Mouse (Mus musculus) right cerebral cortex, adult 2 months (tissue): ENCODE measurements around the gene Ttyh2.

Source experiments
- DNase-seq, 2 experiments: peaks; one replicate each; pipeline ENCODE4 v3.0.0; 2021 to 2022; ENCODE audit warnings: low spot score in 2 of 2

Gene Ttyh2

GRCm38 (mm10) chr11:114675341-114675825, at the start of gene Ttyh2:
TSS of gene Ttyh2 (plus strand) at chr11:114675431.
- peak; percentile 48 to 59 for DNase-seq

- no peak for DNase-seq
Observed at GRCm38 (mm10) chr11:114626071-114626690, 49.0 kb upstream of the Ttyh2 start.

- DNase-seq = no peak
Observed at GRCm38 (mm10) chr11:114627036-114627435, 48.2 kb upstream of the Ttyh2 start.

DNA sequence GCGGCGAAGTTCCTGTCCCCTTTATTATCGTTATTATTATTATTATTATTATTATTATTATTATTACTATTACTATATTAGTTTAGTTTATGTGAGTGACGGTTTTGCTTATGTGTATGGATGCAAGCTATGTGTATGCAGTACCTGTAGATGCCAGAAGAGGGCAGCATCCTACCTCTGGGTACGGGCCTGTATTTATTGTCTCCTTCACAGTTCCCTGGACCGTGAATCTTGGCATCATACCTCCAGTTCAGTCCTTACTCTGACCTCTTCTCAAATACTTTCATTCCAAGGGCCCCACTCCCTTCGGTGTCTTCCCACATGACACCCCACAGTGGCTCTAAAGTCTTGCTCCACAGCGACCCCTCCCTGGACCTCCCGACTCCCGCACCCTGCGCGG, 47.2 kb upstream of the Ttyh2 start:
- no peak for DNase-seq

DNA sequence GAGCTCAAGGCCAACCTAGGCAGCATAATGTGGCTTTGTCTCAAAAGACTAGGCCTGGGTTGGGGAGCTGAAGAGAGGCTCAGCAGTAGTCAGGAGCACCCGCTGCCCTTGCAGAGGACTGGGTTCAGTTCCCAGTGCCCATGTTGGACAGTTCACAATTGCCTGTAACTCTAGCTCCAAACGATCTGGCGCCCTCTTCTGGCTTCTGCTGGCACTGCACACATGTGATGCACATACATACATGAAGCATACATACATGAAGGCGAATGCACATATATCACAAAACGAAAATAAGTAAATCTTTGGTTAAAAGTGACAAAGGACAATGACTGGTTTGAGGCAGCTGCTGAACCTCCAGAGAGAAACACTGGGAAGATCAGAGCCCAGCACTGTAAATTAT, 45.2 kb upstream of the Ttyh2 start:
- no peak for DNase-seq

GRCm38 (mm10) chr11:114632266-114632665, 43.0 kb upstream of the Ttyh2 start:
- DNase-seq = no peak

DNA sequence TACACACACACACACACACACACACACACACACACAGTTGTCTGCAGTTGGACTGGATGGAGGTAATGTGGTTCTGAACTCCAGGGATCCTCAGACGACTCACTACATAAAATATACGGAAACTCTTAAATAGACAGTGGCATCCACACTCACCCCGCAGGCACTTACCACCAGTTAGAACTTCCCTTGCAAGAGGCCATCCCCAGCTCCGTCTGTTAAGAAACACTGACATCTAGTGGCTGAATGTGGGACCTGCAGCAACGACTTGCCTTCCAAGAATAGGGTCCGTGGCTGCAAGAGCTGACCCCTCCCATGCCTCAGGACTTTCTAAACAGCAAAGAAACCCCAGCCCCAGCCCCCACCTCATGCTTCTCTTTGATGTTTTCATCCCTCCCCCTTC, 38.9 kb upstream of the Ttyh2 start:
- DNase-seq = peak; percentile 88 to 94

GRCm38 (mm10) chr11:114636727-114637505, 38.3 kb upstream of the Ttyh2 start:
- DNase-seq = peak; percentile 38 to 66

DNA sequence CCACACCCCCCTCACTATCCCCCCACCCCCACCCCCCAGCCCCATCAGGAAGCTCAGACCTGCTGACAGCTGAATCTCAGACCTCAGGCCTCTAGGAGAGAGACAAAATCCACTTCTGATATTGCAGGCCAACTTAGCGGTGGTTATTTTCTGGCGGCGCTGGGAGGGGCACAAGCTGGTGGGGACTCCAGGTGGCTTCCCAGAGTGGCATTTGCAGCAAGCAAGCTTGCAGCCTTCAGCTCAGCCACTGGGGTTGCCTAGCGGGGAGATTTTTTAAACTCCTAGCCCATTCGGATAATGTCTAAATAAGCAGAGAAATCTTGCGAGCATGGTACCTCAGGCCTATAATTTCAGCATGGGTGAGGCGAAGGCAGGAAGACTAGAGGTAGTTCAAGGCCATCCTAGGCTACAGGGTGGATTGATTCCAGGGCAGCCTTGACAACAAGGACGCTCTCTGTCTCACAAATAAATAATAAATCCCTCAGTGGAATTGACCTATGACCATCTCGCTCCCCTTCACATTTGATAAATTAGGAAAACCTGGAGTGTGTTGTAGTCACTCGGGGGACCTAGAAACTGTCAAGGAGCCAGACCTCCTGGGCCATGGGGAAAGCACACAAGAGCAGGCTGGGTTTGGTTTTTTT, 36.5 kb upstream of the Ttyh2 start:
- DNase-seq = no peak

GRCm38 (mm10) chr11:114639681-114640103, 35.5 kb upstream of the Ttyh2 start:
- DNase-seq = no peak

- no peak for DNase-seq
Observed at GRCm38 (mm10) chr11:114640658-114641057, 34.6 kb upstream of the Ttyh2 start.

GRCm38 (mm10) chr11:114641136-114641535, 34.1 kb upstream of the Ttyh2 start:
- no peak for DNase-seq

DNA sequence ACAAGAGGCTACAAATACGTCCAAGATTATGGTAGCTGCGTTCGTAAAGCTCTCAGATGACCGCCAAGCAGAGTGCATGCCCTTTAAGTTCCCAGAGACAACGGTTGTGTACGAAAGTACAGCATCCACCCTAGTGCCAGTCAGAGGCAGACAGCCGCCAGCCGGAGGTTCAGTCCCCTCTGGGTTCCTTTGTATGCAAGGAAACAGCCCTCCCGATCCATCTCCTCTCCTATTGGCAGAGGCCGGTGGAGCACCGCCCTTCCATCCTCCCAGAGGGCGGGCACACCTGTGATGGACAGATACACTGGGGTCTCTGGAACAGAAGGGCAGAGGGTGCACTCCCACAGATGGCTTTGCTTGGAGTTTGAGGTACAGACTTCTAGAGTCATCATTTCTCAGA, 33.0 kb upstream of the Ttyh2 start:
- DNase-seq = no peak

GRCm38 (mm10) chr11:114642926-114643325, 32.3 kb upstream of the Ttyh2 start:
- DNase-seq = no peak

- no peak for DNase-seq
Observed at GRCm38 (mm10) chr11:114644122-114644521, 31.1 kb upstream of the Ttyh2 start.

- no peak for DNase-seq
Observed at GRCm38 (mm10) chr11:114649510-114649909, 25.7 kb upstream of the Ttyh2 start.

- no peak for DNase-seq
Observed at GRCm38 (mm10) chr11:114652531-114652930, 22.7 kb upstream of the Ttyh2 start.

DNA sequence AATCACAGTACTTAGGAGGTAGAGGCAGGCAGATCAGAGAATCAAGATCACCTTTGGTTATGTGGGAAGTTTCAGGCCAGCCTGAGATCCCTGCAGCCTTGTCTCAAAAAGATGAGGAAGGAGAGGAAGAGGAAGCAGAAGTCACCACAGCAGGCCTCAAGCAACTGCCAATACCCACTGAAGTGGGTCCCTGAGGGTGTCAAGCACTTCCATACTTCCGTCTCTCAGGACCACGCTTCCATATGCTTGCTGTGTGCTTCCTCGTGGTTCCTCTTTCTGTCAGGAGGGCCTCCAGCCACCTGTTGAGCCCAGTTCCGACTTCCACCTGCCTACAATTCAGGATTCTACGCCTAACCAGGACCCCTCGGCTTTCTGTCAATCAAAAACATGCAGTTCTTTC, 21.6 kb upstream of the Ttyh2 start:
- DNase-seq = no peak

DNA sequence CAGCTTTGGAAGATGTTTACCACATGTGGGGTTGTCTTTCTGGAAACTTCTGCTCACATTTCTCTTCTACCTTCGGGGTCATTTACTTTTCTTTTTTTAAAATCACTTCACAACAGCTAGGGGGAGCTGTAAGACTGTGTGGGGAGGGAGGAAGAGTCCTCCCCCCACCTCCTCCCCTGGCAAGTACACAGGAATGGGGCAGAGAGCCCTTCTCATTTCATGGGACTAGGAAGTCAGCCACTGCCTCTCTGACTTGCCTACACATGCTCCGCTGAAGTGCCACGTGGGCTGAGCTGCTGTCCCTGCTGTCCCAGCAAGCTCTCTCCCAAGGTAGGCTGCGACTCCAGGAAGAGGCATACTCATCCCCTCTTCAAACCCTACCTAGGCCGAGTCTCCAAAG, 20.7 kb upstream of the Ttyh2 start:
- no peak for DNase-seq

GRCm38 (mm10) chr11:114655350-114656008, 19.8 kb upstream of the Ttyh2 start:
- DNase-seq = no peak

DNA sequence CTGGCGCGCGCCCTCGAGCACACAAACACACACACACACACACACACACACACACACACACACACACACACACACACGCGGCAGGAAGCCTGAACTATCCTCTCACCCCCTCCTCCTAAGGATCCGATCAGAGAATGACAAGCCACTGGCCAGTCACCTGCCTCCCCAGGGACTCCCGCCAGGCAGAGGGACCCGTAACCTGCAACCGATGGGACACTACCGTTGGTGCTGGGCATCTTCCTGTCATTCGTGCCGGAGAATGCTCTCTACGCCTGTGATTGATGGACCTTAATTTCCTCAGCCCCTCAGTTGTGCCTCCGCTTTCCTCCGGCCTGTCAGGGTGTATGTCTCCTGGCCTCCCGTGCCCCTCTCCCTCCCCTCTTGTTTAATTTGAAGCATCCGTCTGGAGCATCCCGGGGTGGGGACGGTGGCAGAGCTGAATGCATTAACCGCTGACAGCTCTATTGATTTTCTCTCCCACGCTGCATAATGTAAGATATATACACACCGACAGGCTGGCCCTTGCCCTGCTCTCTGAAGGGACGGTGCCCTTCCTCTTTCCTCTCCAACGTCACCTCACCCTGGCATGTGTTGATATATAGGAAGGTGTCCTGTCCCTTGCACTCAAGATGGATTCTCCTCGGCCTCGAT, 18.1 kb upstream of the Ttyh2 start:
- DNase-seq = no peak

- peak; percentile 72 to 76 for DNase-seq
Observed at GRCm38 (mm10) chr11:114657737-114658136, 17.5 kb upstream of the Ttyh2 start.
